Mouse (Mus musculus) embryo, embryonic 11.5 days (tissue): Measurements from ENCODE around the gene Selenbp2.
"Not testable (repeated sequence)": the region's sequence is repeated elsewhere in the genome, so short reads cannot be mapped to it uniquely, and the experiment has no call there.

Experiments
- DNase-seq: peaks from one replicate; pipeline ENCODE4 v3.0.0-alpha.2; 2012; ENCODE audit warnings: low read depth, low spot score

The Selenbp2 gene

DNA sequence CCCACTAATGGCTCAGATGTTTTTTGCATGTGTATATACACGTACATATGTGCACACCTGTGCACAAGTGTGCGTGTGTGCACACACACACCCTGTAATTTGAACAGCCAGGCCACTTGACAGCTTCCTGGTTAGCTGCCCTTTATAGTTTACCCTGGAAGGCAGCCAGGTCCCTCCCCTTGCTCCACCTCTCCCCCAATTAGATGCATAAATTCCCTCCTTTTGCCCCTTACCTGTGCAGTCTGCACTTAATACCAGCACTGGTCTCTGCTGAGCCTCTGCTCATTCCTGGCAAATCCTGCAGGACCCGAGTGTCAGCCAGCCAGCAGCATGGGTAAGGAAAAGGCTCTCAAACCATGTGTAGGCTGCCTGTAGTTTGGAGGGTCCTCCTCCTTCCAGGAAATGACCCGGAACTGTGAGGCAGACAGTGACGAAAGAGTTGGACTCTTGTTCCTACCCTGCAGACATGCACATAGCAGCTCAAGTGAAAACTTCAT lies at the start of gene Selenbp2:
Gene Selenbp2, plus strand, starts transcription at position 228 of the 497 bp plus-strand sequence.
- no peak for DNase-seq

DNA sequence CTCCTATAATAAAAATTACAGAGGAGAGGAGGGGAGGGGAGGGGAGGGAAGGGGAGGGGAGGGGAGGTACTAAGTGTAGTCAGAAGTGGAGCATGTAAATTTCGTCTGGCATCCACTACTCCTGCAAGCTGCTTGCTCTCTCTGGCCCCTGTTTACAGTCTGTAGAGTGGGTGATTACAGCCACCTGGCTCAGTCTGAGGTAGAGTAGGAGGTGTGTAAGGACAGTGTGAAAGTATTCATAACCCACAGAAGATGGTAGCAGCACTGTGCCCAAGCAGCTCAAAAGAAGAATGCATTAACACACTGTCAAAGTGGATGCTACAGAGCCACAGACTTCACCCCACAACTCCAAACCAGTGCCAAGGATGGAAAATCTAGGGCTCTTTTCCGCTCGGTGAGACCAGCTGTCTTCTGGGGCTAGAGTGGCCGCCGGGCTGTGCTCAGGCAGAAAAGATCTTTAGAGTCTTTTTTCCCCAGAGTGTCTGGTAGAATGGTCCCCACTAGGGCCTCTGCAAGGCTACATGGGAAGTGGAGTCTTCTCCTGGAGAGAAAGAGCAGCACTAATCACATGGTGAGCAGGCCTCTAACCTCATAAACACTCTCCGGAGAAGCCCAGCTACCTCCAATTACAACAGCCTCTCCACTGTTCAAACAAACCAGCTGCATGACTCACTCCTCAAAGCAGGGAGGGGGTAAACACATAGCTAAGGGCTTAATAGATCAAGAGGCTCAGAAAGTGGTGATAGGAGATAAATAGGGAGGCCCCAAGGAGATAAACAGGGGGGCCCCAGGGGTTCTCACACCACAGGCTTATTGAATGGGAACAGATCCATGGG lies 44.4 kb upstream of the Selenbp2 start:
- DNase-seq, result no peak

DNA sequence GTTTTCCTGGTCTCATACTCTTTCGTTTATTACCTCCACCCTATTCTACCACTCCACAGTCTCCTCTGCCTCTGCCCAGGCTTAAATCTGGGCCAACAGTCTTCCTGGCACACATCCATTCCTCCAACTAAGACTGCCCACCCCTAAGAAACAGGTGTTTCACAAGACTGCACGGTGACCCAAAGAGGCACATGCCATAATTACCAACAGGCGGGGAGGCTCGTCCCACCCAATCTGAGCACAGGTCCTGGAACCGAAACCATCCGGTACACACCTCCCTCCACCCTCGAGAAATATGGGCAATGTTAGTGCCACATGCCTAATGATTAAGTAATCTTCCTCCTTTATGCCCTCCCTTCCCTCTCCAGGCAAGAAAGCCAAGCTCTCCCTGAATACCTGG lies 42.9 kb upstream of the Selenbp2 start:
- DNase-seq, result no peak

DNA sequence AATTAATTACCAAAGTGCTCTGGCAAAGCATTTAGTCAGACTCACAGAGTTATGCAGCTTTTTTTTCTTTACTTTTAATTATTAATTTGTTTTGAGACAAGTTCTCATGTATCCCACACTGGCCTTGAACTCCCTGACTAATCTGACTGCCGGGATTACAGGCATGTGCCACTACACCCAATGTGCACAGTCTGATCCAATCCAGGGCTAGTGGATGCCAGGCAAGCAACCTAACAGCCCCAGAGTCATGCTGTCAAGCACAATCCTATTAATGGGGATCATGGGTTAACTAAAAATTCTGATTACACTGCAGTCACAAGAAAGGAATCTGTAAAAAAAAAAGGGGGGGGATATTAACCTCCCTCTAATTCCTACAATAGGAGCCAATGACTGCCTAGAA lies 39.4 kb upstream of the Selenbp2 start:
- not testable (repeated sequence) for DNase-seq

DNA sequence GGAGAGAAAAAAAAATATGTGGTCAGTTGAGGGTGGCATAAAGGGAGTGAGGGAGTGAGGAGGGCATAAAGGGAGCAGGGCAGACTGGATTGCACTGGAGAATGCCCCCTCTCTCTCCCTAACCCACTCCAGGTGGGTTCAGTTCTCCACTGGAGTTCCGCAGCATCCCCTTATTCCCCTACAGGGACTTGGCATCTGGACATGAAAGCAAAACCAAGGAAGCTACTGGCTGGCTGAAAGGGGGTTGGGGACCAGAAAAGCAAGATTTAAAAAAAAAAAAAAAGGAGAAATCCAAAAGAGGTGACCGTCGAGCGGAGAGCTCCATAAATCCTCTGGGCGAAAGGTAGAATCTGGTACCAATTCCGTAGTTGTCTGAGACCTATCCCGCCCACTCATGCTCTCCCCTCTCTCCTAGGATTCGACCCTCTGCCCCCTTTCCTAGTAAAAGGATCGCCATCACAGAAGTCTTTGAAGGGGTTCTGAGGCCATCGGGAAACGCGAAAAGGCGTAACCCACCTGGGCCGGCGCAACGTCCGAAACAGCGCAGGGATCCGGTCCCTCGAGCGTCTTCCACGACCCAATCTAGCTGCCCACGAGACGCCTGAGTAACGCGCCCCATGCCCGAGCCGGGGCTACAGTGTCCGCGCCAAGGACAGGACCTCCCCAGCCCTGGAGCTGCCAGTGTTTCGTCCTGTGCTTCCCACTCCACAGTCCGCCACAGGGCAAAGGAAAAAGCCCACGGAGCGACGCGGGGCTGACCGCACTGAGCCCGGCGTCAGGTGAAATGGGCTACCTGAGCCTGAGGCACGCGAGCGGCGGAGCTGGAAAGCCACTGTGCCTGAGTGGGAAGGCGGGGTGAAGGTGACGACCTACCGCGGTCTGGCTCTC lies 35.3 kb upstream of the Selenbp2 start:
- DNase-seq, result not testable (repeated sequence)

DNA sequence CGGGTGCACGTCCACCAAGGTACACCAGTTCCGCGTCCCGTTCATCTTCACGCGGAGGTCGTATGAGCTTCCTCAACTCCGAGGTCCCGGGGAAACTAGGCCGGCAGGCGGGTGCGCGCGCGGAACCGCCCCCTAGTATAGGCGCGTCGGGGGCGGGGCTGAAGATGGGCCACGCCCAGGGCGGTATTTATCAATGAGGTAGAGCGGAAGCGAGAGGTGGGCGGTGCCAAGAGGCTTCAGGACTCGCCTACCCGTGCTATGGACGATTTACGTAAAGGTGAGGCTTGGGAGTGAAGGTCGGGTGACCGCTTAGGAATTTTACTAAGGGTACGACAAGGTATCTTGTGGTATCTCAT lies 34.6 kb upstream of the Selenbp2 start, which contains the start of gene Tuft1:
Gene Tuft1, minus strand, starts transcription at position 133 of the 356 bp plus-strand sequence.
- not testable (repeated sequence) for DNase-seq

DNA sequence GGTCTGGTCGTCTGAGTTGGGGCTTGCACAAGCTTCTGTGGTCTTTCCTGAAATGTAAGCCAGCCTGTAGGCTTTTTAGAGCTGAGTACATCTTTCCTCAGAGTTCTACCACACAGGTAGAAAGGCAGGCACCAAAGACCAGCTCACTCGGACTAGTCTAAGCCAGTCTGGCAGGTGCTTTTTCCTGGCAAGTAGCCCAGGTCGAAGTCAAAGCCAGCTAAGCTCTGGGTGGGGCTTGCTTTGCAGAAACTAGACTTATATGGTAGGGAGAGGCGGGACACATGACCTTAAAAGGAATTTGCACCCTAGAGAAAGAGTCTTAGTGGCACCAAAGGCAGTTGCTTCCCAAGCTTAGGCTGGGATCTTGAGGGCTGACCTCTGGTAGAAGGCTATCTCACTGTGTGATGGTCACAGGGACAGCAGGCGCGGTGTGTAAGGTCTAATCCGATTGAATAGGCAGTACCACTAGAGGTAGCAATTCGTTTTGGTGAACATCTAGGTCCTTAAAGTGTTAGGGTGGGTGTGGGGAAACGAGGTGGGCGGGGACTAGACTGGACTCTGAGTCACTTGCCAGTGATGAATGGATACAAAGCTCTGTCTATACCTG lies 34.1 kb upstream of the Selenbp2 start:
- not testable (repeated sequence) for DNase-seq

DNA sequence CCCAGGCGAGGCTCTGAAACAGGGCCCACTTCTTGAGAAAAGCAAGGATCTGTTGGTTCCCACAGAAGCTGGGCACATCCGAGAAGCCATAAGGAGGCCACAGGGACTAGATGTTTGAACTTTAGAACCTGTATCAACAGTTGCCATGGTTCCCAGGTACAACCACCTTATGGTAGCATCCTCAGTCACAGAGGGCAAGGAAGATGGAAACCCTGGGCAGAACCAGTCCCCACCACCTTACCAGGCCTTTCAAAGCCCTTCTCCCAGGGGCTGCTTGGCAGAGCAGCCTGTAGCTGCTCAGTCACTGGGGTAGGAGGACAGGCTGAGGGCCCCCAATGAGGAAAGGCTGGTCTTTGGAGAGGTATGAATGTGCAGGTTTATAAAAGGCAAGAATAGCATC lies 32.5 kb upstream of the Selenbp2 start:
- not testable (repeated sequence) for DNase-seq

DNA sequence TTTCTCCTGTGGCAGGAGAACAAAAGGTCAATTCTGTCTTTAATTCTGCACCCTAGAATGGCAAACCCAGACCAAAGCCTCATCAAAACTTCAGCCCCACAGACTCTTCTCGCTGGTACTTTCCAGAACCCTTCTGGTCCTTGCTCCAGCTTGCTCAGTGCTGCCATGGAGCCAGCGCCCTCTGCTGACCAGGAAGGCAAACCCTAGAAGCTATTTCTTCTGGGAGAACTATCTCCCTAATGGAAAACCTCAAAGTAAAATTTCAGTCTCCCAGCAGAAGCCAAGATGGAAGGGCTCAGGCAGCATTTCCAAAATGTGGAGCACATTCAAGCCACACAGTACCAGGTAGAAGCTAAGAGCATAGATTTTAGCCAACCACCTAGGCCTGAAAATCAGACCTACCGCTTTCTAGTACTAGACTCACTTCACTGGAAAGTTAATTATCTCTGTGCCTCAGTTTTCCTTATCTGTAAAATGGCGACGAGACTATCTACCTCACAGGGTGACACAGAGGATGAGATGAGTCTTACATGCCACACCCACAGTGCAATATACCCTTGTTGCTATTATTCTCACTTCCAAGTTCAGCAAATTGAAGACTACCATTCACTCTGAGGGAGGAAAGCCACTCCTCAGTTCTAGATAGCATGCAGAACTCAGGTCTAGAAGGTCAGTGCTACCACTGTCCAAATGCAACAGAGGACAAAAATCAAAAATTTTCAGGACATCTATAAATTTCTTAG lies 28.1 kb upstream of the Selenbp2 start:
- not testable (repeated sequence) for DNase-seq

DNA sequence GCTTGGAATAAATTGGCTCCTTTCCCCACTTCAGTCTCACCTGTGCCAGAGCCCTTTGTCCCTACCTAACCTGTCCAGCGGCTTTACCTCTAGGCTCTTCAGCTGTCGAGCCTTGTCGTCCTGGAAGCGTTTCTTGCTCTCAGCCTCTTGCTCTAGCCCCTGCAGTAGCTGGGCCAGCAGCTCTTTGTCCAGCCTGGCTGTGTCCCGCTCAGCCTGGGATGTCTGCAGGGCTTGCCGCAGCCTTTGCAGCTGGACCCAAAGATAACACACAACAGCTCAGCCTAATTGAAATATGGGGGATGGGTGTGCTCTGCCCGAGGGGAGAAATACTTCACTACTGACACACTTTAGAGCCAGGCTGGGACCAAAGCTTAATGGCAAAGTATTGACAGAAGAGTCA lies 27.5 kb upstream of the Selenbp2 start:
- DNase-seq, result not testable (repeated sequence)

DNA sequence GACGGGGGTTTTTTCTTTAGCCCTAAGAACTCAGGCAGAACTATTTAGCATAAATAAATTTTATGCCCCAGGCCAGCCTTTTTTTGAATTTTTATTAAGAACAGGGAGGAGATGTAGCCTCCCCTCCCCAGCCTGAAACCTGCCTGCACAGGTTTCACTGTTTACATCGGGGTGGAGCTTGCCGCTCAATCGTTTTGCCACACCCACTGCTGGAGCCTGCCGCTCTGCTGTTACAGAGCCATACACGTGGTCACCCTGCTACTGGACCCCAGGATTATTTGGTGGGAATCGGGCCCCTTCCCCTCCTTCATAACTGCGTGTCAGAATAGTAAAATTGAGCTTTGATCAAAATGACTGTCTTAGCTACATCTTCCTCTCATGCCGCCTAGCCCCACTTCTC lies 18.3 kb upstream of the Selenbp2 start:
- not testable (repeated sequence) for DNase-seq

DNA sequence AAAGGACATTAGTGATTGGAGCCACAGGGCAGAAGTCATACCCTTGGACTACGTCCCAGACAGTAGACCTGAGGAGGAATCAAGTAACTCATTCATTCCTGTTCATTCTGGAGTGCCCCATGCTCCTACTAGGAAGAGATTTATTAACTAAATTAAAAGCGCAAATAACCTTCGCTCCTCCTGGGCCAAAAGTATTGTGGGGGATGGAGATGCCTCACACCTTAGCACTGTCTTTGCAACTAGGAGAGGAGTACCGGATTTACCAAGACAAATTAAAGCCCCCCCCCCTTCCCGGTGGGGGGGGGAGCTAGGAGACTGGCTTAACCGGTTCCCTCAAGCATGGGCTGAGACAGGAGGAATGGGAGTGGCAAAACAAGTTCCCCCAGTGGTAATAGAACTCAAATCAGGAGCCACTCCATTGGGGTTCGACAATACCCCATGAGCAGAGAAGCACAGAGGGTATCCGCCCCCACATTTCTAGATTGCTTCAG lies 14.0 kb upstream of the Selenbp2 start:
- no peak for DNase-seq

DNA sequence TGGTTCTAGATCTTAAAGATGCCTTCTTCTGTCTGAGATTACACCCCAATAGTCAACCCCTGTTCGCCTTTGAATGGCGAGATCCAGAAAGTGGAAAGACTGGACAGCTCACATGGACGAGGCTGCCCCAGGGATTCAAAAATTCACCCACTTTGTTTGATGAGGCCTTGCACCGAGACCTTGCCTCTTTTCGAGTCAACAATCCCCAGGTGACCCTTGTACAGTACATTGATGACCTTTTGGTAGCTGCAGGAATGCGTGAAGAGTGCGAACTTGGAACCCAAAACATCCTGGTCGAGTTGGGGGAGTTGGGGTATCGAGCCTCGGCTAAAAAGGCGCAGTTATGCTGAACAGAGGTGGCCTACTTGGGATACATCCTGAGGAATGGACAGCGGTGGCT lies 13.3 kb upstream of the Selenbp2 start:
- not testable (repeated sequence) for DNase-seq

DNA sequence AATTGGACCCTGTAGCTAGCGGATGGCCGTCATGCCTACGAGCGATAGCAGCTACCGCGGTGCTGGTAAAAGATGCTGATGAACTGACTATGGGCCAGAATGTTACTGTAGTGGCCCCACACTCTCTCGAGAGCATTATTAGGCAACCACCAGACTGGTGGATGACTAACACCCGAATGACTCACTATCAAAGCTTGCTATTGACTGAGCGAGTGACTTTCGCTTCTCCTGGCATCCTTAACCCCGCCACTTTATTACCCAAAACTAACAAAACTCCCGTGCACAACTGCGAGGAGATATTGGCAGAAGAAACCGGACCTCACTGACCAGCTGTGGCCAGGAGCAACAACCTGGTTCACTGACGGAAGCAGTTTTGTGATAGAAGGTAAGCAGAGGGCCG lies 12.6 kb upstream of the Selenbp2 start:
- no peak for DNase-seq

DNA sequence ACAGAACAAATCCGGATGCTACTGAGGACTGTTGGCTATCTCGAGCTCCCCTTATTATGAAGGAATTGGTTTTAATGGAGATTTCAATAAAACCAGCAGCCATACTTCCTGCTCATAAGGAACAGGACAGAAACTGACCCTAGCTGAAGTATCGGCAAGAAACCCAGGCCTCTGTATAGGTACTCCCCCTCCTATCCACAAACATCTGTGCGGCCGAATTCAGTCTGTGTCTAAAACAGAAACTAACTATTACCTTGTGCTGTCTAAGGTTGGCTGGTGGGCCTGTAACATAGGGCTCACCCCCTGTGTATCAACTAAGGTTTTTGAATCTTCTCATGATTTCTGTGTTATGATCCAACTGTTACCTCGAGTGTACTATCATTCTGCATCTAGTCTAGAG lies 9.7 kb upstream of the Selenbp2 start:
- no peak for DNase-seq

DNA sequence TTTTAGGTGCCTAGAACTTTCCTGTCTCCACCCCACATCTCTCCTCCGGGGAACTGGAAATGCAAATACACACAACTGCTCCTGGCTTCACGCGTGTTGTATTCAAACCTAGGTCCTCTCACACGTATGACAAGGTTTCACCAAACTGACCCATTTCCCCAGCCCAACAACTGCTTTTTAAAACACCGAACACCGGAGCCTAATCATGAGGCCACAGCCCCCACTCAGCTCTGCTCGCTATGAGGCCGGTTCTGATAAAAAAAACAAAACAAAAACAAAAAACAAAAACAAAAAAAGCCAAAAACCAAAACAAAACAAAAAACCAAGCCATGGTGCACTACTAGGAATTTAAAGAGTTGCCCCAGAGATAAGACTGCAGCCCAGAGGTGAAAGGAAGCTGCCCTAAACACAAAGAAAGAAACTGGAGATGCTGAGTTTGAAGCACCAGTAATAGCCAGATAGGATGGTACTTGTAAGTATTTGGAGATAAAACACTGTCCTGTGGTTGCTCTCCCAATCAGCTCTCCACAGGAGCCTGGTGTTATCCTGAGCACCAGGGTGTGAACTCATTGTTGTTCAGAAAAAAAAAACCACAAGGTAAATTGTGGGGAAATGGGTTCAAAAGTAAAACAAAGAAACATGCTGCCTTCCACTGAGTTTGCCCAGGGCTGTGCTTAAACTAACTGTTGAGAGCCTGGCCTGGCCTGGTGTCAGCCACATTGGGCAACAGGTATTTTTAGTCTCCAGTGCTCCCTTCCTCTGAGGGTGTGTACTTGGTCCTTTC lies 7.2 kb upstream of the Selenbp2 start:
- not testable (repeated sequence) for DNase-seq

DNA sequence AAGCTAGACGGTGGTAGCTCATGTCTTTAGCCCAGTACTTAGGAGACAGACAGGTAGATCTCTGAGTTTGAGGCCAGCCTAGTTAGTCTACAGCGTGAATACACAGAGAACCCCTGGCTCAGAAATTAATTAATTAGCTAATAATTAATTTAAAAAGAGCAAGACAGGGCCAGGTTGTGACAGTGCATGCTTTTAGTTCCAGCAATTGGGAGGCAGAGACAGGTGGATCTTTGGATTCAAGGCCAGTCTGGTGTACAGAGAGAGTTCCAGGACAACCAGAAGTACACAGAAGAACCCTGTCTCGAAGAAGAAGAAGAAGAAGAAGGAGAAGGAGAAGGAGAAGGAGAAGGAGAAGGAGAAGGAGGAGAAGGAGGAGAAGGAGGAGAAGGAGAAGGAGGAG lies 4.7 kb upstream of the Selenbp2 start:
- DNase-seq, result not testable (repeated sequence)

DNA sequence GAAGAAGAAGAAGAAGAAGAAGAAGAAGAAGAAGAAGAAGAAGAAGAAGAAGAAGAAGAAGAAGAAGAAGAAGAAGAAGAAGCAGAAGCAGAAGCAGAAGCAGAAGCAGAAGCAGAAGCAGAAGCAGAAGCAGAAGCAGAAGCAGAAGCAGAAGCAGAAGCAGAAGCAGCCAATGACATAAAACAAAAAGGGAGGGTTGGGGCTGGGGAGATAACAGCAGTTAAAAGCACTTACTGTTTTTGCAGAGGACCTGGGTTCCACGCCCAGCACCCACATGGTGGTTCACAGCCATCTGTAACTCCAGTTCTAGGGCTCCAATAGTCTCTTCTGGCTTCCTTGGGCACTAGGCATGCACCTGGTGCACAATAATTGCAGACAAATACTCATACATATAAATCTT lies 4.2 kb upstream of the Selenbp2 start:
- DNase-seq, result not testable (repeated sequence)

DNA sequence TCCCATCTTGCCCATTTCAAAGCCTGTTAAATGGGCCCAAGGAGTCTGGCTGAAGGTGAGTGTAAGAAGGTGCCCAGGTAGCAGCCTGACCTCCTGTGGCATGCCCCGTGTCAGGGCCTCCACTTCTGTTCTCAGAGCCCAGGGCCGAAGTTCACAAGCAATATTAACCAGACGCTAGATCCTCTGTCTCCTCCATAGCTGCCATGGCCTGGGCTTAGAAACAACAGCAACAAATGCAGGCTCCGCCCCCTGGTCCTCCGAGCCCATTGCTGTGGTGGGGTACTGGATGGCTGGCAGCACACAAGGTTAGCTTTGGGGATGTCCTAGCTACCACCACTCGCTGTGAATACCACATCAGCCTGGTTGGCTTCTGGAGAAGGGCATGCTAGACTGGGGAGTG lies 3.2 kb upstream of the Selenbp2 start:
- not testable (repeated sequence) for DNase-seq

DNA sequence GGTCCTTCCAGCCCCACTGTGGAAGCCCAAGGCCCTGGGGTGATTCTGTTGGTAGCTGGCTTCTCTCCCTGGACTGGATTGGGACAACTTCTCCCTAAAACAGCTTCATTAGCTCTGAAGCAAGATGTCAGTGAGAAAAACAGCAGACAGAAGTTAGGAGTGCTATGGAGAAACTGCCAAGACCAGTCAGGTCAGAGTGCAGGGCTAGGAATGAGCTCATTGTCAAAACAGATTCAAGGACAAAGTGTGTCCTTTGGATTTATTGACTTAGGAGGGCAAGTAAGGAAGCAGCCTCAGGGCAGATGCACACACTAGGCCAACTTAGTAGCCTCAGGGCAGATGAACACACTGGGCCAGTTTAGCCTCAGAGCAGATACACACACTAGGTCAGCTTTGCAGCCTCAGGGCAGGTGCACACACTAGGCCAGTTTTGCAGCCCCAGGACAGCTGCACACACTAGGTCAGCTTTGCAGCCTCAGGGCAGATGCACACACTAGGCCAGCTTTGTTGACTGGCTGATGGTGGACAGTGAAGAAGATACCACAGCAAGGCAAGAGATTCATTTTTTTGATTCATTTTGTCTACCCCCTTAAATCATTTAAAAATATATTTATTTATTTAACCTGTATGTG lies 2.6 kb upstream of the Selenbp2 start:
- DNase-seq, result no peak
